Mouse (Mus musculus): ENCODE data around the gene Ilf2.

GRCm38 (mm10) chr3:90526076-90526475, 50.1 kb downstream of the Ilf2 start:
- TF ChIP-seq CTCF (IDR thresholded peaks at IDR 0.05; ENCODE audit: borderline replicate concordance, control insufficient read depth, extremely low read depth, insufficient read depth, low read length, poor library complexity) (no peak), POLR2A (IDR thresholded peaks at IDR 0.05; ENCODE audit: control insufficient read depth, extremely low read depth, insufficient read depth, low read length, poor library complexity) (no peak)
